Mouse (Mus musculus) spleen, postnatal 0 days (tissue): ENCODE results near the gene Slc25a3. TPM values are rescaled to one million over a fixed set of nuclear protein-coding genes. Genes with fewer than 3 reads are reported as not detected.

Experiments used
- polyA plus RNA-seq: library from polyadenylated mRNA; unstranded; fragments of >200 nt; fragmentation: Nextera tagmentation; extraction: Ambion mirVana; gene quantifications from 2 replicates; pipeline ENCODE4 v1.2.1, GENCODE M21; 2015

Slc25a3 gene
- 296 and 303 TPM in 2 replicates for polyA plus RNA-seq

DNA sequence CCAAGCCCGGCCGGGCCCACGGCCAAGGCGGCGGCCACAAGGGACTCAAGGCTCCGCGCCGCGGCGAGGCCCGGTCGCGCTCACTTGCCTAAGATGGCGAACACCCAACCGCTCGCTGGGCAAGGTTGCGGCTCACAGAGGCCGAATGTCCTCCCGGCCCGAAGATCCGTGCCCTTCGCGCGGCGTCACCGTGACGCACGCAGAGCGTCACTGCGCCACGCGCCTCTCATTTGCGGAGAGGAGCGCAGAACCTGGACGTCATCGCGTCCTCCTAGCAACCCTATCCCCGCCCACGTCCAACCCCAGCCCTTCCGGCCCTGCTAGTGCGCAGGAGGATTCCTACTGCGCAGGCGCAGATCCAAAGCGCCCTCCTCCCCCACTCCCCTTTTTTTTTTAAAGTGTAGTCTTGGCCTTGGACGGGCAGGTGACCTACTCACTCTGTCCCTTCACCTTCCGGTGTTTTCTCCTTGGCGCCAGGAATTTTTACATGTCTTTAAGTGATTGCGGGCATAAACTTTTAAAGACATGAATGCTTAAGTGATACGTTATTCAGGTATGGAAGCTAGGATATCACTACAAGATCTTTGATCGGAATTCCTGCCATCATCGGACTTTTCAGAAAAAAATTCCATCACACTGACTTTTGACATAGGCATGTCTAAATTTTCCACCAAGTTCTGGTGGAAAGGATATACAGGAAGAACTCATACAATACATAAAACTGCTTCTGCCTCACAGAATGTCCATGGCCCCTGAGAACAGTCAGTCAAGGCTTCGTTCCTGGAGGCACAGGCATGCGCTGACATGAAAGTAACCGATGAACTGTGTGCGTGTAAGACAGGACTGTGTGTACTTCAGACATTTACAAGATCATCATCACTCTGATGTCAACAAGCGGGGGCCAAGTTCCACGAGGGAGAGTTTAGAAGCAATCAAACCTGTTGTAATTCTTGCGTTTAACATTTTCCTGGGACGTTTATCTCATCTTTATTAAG lies at the start of gene Slc25a3:
Gene Slc25a3 (minus strand): TSS at position 232 of the 995 bp plus-strand sequence.

GRCm38 (mm10) chr10:91082550-91083392 lies 41.1 kb downstream of the Slc25a3 start, which contains the start of the genes Apaf1 and Ikbip:
Gene Apaf1, minus strand, starts transcription at chr10:91082770.
Gene Ikbip, plus strand, starts transcription at chr10:91082940.

Other genes with a start within 250 kb of the Slc25a3 start
- gene Apaf1, start 41.3 kb downstream of the Slc25a3 start, polyA plus RNA-seq: 17.7 and 18.3 TPM in 2 replicates
- 17.6 and 19.0 TPM in 2 replicates for gene Ikbip, start 41.1 kb downstream of the Slc25a3 start, polyA plus RNA-seq
- gene Tmpo, start 57.3 kb upstream of the Slc25a3 start, polyA plus RNA-seq: 170 and 178 TPM in 2 replicates